Mouse (Mus musculus) c-Kit-negative CD71-positive TER-119-positive erythroid progenitor cells, embryonic 14.5 days (primary cell): ENCODE results near the gene Olfr561.

ENCODE experiments used
- DNase-seq: peaks from one replicate; pipeline ENCODE4 v3.0.0-alpha.2; 2013; ENCODE audit warnings: low read depth, low spot score

Gene Olfr561

DNA sequence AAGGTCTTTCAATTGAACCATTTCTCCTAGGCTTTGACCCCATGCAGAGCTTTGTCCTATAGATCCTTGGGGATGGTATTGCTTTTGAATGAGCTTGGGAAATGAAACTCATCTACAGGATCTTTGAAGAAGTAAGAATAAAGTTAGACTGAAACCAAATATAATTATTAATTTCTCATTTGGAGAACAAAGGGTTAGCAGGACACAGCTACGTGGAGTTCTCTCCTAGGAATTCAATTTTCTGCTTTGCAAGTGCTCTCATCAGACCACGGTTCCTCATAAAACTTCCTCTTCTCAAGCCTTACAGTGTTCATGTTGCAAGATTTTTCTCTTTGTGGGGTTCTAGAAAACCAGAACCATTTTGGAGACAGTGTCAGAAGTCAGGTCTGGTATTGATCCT lies at the start of gene Olfr561:
Gene Olfr561, plus strand, starts transcription at position 301 of the 400 bp plus-strand sequence.
- no peak for DNase-seq

DNA sequence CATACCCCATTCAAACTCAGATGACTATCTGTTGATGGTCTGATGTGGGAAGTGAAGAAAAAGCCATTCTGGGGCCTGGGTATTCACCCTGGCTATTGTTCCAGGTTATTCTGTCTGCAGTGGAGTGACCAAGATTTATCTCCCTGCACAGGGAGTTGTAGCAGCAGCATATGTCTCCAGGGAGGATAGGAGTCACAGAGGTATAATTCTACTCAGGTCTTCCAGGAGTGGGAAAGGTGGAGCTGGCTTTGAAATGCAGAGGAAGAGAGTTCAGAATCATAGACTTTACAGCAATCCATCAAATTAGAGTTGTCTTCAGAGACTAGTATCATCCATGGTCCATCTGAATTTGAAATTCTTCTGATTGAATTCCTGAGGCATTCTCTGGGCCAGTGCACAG lies 43.6 kb upstream of the Olfr561 start, which contains the start of gene Olfr559:
Gene Olfr559, minus strand, starts transcription at position 101 of the 400 bp plus-strand sequence.
- DNase-seq, result no peak

DNA sequence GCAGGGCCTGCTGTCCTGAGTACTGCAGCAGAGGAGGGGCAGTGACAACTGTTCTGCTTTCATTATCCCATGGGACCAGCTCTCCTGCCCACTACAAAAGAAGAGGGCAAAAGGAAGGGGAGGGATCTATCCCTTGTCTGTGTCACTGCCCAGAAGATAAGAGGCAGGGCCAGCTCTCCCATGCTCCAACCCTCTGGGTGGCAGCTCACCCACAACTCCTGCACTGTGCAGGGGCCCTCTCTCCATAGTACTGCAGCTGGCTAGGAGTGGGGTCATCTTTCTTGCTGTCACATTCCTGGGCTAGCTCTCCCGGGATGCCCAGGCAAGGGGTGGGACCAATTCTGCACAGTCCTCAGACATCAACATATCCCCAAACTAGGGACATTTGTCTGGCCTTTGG lies 37.2 kb upstream of the Olfr561 start:
- DNase-seq, result no peak

DNA sequence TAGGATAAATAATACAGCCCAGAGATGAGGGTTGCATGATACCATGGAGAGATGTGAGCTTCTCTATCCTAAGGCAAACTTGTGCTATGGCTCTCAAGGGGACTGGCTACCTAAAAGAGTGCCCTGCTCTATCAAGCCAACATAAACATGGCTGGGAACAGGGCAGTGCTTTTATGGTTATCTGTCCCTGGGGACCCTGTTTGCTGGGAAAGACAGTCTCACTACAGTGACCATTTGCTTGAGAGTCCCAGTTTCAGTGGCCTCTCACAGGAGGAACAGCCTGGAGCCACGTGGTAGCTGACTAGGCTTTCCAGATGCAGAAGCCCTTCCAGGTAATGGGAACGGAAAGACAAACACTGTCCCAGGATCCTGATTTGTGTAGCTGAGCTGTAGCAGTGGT lies 33.3 kb upstream of the Olfr561 start:
- DNase-seq, result no peak

DNA sequence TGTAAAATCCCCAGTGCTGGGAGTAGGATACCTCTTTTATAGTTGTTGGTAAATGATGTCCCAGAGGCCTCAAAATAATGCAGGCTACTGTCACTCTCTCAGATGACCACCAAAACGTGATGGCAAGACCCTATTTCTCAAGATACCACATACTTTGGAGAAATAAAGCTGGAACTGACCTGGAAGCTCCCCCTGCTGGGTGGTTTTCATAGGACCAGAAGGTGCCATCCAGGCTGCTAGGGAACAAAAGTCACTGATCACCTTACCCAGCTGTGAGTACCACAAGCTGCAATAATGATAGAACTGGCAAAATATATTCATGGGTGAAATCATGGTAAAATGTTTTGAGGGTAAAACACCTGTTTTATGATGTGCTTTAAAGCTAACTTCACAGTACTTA lies 18.9 kb upstream of the Olfr561 start:
- no peak for DNase-seq

DNA sequence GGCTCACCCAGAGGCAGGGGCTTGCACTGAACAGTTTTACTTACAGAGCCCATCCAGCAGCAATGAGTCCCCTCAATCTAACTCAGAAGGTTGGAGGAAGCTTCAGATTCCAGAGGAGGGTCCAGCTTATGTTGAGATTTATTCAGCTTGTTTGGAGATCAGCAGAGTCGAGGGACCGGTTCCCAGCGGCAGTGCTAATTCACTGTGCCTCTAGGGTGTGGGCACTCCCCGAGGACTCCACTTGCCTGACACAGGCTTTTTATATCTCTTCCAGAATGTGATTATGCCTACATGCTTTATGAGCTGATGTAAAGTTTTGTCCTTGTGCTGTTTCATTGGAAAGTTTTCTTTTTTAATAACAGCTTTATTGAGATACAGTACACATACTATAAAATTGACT lies 11.8 kb upstream of the Olfr561 start, which contains the start of the genes Olfr560 and Olfr78:
Gene Olfr560, minus strand, starts transcription at position 101 of the 400 bp plus-strand sequence.
Gene Olfr78, minus strand, starts transcription at position 206 of the 400 bp plus-strand sequence.
- no peak for DNase-seq

DNA sequence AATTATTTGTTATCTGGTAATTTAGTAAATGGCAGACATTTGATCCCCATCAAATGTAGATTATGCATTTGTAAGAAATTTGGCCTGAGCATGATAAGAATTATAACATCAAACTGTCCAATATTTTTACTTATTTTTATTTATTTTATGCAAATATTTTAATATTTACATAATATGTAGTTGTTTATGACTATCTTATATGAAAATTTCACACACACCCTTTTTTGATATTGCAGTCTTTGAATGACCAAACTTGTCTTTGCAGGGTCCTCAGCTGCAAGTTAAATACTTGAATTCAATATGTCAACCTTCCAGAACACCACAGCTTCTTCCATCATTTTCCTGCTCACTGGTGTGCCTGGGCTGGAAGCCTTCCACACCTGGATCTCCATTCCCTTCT lies 32.2 kb downstream of the Olfr561 start, which contains the start of gene Olfr564:
Gene Olfr564, plus strand, starts transcription at position 301 of the 400 bp plus-strand sequence.
- no peak for DNase-seq
